Mouse (Mus musculus) spleen, postnatal 36 days (tissue): ENCODE data around the gene Eva1a.
A peak's percentile ranks its signal among the peaks of the same experiment; 100 is the strongest.

Experiments used
- DNase-seq, 2 experiments: peaks; one replicate each; pipeline ENCODE4 v3.0.0; 2022; ENCODE audit warnings: low spot score in 2 of 2, mixed read lengths in 1 of 2

The Eva1a gene

GRCm38 (mm10) chr6:82040834-82041487, at the start of gene Eva1a:
Gene Eva1a (plus strand): TSS chr6:82041043.
- DNase-seq = no peak

GRCm38 (mm10) chr6:82012392-82012791, 28.5 kb upstream of the Eva1a start:
- no peak for DNase-seq

- no peak for DNase-seq
Observed at GRCm38 (mm10) chr6:82021074-82021473, 19.8 kb upstream of the Eva1a start.

- no peak for DNase-seq
Observed at GRCm38 (mm10) chr6:82021494-82021893, 19.3 kb upstream of the Eva1a start.

GRCm38 (mm10) chr6:82029611-82030510, 11.0 kb upstream of the Eva1a start:
- DNase-seq = no peak

GRCm38 (mm10) chr6:82030511-82030884, 10.3 kb upstream of the Eva1a start:
- no peak for DNase-seq

- DNase-seq = no peak
Observed at GRCm38 (mm10) chr6:82037211-82037610, 3.6 kb upstream of the Eva1a start.

- no peak for DNase-seq
Observed at GRCm38 (mm10) chr6:82039193-82039592, 1.6 kb upstream of the Eva1a start.

GRCm38 (mm10) chr6:82039968-82040367, 875 bp upstream of the Eva1a start:
- no peak for DNase-seq

- DNase-seq = no peak
Observed at GRCm38 (mm10) chr6:82041488-82042295, 849 bp downstream of the Eva1a start.

- no peak for DNase-seq
Observed at GRCm38 (mm10) chr6:82042296-82043125, 1.7 kb downstream of the Eva1a start.

GRCm38 (mm10) chr6:82043634-82044033, 2.8 kb downstream of the Eva1a start:
- no peak for DNase-seq

- DNase-seq = peak in 1 of 2 experiments; percentile 7
Observed at GRCm38 (mm10) chr6:82044509-82044908, 3.7 kb downstream of the Eva1a start.

- no peak for DNase-seq
Observed at GRCm38 (mm10) chr6:82047977-82048376, 7.1 kb downstream of the Eva1a start.

GRCm38 (mm10) chr6:82050201-82050600, 9.4 kb downstream of the Eva1a start:
- no peak for DNase-seq

GRCm38 (mm10) chr6:82051569-82051968, 10.7 kb downstream of the Eva1a start:
- no peak for DNase-seq

- no peak for DNase-seq
Observed at GRCm38 (mm10) chr6:82052047-82052725, 11.3 kb downstream of the Eva1a start.

- DNase-seq = no peak
Observed at GRCm38 (mm10) chr6:82052726-82053118, 11.9 kb downstream of the Eva1a start.

GRCm38 (mm10) chr6:82054854-82055253, 14.0 kb downstream of the Eva1a start:
- DNase-seq = no peak

- DNase-seq = no peak
Observed at GRCm38 (mm10) chr6:82059896-82060295, 19.1 kb downstream of the Eva1a start.

- DNase-seq = no peak
Observed at GRCm38 (mm10) chr6:82065230-82065629, 24.4 kb downstream of the Eva1a start.
